Mouse (Mus musculus) WW6 (cell line): Measurements from ENCODE around the gene Hspb7.
A peak's percentile ranks its signal among the peaks of the same experiment; 100 is the strongest.

ENCODE experiments used
- DNase-seq: peaks from one replicate; pipeline ENCODE4 v3.0.0-alpha.2; 2013; ENCODE audit warnings: low read depth, low spot score

Hspb7 gene

GRCm38 (mm10) chr4:141420192-141420829, at the start of gene Hspb7:
Gene Hspb7 (plus strand): TSS chr4:141420779.
- DNase-seq = no peak

GRCm38 (mm10) chr4:141372426-141372825, 48.2 kb upstream of the Hspb7 start:
- no peak for DNase-seq

- DNase-seq = no peak
These were observed 40.9 kb upstream of the Hspb7 start for GRCm38 (mm10) chr4:141379674-141380073.

GRCm38 (mm10) chr4:141382406-141382805, 38.2 kb upstream of the Hspb7 start:
- DNase-seq = no peak

DNA sequence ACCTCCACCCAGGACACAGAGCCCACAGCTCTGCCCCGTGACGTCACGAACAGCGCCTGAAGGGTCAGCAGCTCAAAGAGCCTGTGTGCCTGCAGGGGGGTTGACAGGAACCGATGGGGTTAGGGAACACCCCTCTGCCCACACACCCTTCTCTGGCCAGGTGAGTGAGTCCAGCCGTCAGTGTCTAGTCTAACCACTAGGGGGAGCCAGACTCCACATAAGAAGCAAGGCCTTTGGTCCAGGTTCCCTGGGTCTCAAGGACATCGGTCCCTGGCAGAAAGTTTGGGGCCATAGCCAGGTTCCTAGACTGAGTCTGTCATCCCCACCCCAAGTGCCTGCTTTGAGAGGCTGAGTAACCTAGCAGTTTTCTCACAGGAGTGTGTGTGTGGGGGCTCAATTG, 35.3 kb upstream of the Hspb7 start:
- DNase-seq = peak; percentile 71

- DNase-seq = no peak
These were observed 34.4 kb upstream of the Hspb7 start for GRCm38 (mm10) chr4:141386150-141386549.

DNA sequence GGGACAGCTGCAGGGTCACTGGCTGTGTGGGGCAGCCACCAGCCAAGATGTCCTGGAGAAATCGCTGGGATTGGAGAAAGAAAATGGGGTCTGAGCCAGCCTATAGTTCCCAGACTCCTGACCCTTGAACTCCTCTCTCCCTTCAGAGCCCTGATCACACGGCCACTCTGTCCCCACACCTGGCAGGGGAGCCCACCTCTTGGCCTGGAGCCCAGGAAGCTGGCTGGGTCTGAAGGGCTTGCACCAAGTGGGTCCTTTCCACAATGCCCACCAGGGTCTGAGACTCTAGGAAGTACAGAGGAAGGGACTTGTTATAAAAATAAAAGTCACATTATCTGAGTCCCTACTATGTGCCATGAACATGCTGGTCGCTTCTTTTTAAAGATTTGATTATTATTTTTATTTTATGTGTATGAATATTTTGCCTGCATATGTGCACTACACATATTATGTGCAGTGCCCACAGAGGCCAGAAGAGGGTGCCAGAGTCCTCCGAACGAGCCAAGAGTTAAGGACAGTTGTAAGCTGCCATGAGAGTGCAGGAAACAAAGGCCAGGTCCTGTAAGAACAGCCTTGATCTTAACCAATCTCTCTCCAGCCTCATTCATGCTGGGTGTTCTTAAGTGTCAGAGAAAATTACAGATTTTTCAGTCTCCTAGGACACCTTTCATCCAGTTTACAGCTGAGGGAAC, 33.3 kb upstream of the Hspb7 start:
- DNase-seq = no peak

DNA sequence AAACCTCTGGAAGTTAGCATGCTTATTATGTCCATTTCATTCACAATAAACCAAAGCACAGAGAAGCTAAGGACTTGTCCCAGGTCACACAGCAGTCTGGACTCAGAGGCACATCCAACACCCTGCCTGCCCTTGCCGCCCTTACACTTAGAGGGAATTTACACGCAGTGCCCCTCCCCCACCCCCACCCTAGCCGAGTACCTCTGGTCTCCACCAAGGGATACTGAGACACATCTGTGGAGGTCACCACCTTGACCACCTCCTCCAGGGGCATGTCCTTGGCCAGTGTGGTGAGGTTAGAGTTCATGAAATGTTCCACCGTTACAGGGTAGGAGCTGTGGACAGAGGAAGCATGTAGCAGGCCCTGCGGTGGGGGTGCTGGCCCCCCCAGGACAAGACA, 32.6 kb upstream of the Hspb7 start:
- no peak for DNase-seq

DNA sequence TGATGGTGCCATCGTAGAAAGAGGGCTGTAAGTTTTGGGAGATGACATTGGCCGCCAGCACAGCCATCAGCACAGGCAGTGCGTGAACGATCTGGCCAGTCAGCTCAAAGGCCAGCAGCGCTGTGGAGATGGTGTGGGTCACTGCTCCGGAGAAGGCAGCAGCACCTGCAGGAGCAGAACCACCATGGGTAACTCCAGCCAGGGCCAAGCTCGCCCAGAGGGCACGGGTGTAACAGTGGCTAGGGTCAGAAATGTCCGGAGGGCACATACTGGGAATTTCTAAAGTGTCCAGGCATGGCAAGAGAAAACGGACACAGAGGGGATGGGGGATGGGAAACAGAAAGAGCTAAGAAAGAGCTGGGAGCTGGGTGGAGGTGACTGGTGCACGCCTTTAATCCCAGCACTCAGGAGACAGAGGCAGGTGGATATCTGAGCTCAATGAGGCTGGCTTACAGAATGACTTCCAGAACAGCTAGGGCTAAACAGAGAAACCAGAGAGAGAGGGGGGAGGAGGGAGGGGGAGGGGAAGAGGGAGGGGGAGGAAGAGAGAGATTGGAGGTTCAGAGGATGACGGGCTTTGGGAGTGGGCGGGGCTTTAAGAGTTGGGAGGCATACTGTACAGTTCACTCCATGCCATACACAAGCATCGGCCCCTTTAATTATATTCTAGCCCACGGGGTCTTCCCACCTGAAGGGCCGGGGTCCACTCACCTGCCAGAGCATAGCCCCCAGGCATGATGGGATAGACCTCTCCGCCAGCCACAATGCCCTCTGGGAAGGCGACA, 31.0 kb upstream of the Hspb7 start:
- no peak for DNase-seq

DNA sequence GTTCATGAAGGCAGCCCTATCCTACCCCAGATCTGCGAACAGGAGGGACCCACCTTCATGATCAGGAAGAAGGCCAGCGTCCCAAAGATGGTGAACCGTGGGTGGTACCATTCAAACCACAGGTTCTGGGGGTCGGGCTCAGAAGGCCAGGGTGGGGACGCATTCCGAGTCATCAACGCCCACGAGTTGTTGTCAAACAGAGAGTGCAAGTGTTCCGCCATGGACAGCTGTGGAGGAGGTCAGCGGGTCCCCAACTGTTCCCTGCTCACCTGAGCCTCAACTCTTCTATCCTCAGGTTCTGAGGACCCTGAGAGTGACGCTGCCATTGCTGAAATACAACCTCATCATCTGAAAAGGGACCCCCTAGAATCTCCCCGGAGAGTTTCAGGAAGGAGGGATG, 29.3 kb upstream of the Hspb7 start:
- DNase-seq = no peak

GRCm38 (mm10) chr4:141394751-141395150, 25.8 kb upstream of the Hspb7 start:
- DNase-seq = no peak

GRCm38 (mm10) chr4:141397861-141398260, 22.7 kb upstream of the Hspb7 start:
- DNase-seq = no peak

DNA sequence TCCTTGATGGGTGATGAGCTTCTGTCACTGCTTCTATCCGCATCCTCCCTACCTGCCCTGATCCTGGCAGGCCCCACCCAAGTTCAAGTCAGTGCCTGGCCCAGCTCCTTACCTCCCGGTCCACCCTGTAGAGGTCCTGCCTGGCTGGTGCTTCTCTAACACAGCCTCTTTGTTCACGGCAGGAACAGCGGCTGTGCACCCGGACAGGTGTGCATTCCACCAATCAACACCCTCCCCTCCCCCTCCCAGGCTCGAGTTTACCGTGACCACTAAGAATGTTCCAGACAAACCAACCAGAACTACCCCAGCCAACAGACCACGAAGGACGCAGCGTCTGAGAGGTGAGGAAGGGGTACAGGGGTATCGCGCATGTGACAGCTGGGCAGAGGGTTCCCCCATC, 22.0 kb upstream of the Hspb7 start, which contains the start of gene Clcnka:
TSS of gene Clcnka (minus strand) at position 180 of the 400 bp plus-strand sequence.
- DNase-seq = no peak

- DNase-seq = no peak
These were observed 20.4 kb upstream of the Hspb7 start for GRCm38 (mm10) chr4:141400171-141400570.

GRCm38 (mm10) chr4:141404518-141405313, 15.9 kb upstream of the Hspb7 start:
- no peak for DNase-seq

DNA sequence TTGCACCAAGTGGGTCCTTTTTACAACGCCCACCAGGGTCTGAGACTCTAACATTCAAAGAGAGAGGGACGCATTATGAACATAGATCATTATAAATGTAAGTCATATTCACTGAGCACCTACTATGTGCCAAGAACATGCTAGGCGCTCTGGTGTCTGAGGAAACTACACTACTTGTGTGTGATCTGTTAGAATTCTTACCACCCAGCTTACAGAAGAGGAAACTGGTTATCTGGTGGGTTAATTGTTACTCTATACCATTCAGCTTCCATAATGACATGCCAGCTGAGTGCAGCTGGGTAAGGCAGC, 15.3 kb upstream of the Hspb7 start:
- no peak for DNase-seq

DNA sequence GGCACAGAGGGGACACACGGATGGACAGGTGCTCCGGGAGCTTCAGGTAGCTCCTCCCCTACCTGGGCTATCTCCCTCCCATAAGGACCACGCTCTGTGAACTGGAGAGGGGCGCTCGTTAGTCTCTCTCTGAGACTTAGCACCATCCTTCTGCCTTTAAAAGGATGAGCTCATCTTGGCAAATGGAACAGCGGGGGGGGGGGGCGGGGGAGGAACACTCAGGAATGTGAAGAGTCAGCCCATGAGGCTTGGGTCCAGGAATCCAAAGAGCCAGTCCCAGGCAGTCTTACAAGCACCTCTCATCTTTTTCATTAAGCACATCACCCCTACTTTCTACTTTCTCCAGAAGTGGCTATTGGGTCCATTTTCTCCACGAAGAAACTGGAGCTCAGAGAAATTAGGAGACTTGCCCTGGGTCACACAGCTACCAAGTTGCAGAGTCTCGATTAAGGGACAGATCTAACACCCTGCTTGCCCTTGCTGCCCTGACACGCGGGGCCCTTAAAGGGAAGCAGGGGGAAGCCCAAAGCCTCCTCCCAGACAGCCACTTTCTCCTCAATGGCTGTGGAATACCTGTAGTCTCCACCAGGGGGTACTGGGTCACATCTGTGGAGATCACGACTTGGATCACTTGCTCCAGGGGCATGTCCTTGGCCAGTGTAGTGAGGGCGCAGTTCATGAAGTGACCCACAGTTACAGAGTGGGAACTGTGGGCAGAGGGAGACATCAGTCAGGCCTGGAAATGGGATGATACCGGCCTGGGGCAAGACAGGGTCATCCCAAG, 13.9 kb upstream of the Hspb7 start:
- no peak for DNase-seq

DNA sequence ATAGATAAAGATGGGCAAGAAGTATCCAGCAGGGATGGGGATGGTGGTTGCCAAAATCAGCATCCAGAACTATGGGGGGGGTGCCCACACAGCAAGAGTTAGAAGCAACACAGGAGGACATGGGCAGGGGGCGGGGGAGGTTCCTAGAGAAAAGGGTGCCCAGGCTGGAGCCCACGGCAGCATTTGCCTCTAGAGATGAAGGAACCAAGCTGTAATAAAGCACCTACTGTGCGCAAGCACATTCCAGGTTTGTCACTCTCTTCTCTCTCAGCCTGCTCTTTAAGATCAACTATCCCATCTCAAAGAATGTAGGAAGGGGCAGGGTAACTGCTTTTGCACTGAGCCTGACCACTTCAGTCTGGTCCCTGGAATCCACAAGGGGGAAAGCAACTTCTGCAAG, 12.0 kb upstream of the Hspb7 start:
- no peak for DNase-seq

DNA sequence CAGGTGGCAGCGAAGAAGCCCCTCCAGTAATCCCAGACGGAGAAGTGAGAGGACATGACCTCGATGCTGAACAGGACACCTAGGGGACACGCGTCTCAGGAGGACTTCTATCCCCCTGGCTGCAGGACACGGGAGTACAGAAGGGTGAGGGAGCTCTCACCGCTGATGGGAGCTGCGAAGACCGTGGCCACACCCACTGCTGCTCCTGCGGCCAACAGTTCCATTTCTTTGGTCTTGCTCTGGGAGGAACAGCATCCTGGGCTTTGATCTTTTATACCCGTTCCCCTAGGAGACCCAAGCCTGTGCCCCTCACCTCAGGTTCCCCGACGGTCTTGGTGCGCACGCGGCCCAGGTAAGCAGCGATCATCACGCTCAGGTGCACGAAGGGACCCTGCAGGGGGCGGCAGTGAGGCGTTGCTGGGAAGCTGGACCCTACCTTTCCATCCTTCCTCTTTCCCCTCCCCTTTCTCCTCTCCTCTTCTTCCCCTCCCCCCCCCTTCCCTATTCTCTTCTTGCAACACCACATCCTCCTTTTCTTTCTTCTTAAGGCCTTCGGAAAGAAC, 9.1 kb upstream of the Hspb7 start:
- no peak for DNase-seq

GRCm38 (mm10) chr4:141415924-141416323, 4.7 kb upstream of the Hspb7 start, which contains the start of gene Clcnkb:
Gene Clcnkb (minus strand): TSS chr4:141416014.
- DNase-seq = no peak
